Comparison of ENCODE assay signal across 22 mouse cellular contexts in genomic region chr12:91085967-91086366, GRCm38 (mm10).
DNase-seq lines count a peak whose midpoint lies in the region; ATAC-seq lines count a peak whose summit lies in the region.
"Had no signal": no experiment of that assay in that cellular context is flagged by ENCODE, and none has a peak within 500 bp of the region (broad histone marks: within the 10 kb centered on the region; RNA-seq: fewer than 3 reads in every experiment).

No protein-coding gene starts in this region.

- H3K9me3 ChIP-seq in hindbrain, embryonic 10.5 days = no peaks in the 10 kb centered on the region
- H3K9me3 ChIP-seq: forebrain, embryonic 10.5 days; G1E; heart, embryonic 15.5 days; stomach, embryonic 15.5 days had no signal

- H3K4me1 ChIP-seq in hindbrain, embryonic 10.5 days (replicated peaks) = no peaks in the 10 kb centered on the region
- H3K4me1 ChIP-seq: stomach, embryonic 15.5 days had no signal

- no peak overlapping the region for H3K4me3 ChIP-seq in hindbrain, embryonic 10.5 days
- H3K4me3 ChIP-seq: forebrain, embryonic 10.5 days; heart, embryonic 15.5 days; stomach, embryonic 15.5 days had no signal

- no peaks in the 10 kb centered on the region for H3K27me3 ChIP-seq in hindbrain, embryonic 10.5 days (ENCODE audit: insufficient read depth, poor library complexity, severe bottlenecking)
- H3K27me3 ChIP-seq: heart, embryonic 15.5 days; stomach, embryonic 15.5 days had no signal

- 92% methylated on average over 9 of the region's 9 CpGs for WGBS in hindbrain, embryonic 10.5 days

- no peak overlapping the region for H3K27ac ChIP-seq in hindbrain, embryonic 10.5 days
- H3K27ac ChIP-seq: forebrain, embryonic 10.5 days; heart, embryonic 15.5 days; hindbrain, postnatal 0 days; stomach, embryonic 15.5 days had no signal

- DNase-seq in cerebellum, adult 11-12 months = no peak
- DNase-seq in layer of hippocampus, postnatal 10 days (ENCODE audit: low spot score in 2 of 2) = peak; percentile 6 to 31
- DNase-seq in layer of hippocampus, adult 11-12 months (ENCODE audit: low spot score) = no peak
- DNase-seq in adrenal gland, postnatal 10 days = peak; percentile 48
- DNase-seq in hindbrain, embryonic 10.5 days (ENCODE audit: low spot score) = no peak
- no peak for DNase-seq in ovary, postnatal 36 days (ENCODE audit: low spot score)
- DNase-seq: cerebellum, adult 8-10 months; forebrain, postnatal 0 days; gastrocnemius, postnatal 10 days; heart, postnatal 4 days; kidney, postnatal 10 days; lung, adult 2 months; lung, postnatal 36 days; thymus, adult 18-20 months had no signal

- no peaks in the 10 kb centered on the region for H3K36me3 ChIP-seq in hindbrain, embryonic 10.5 days
- H3K36me3 ChIP-seq: forebrain, embryonic 10.5 days; heart, embryonic 15.5 days; stomach, embryonic 15.5 days had no signal

- 0 out of 2 replicates have a peak, but pooled peaks have one; percentile 34 for ATAC-seq in cerebellum, adult (ENCODE audit: insufficient number of reproducible peaks, low FRiP score, low TSS enrichment)
- 0 out of 2 replicates have a peak, but pooled peaks have one; percentile 33 for ATAC-seq in granulocyte monocyte progenitor cell, adult 5-6 weeks (replicated peaks; ENCODE audit: poor library complexity, severe bottlenecking)
- ATAC-seq: forebrain, postnatal 0 days; hindbrain, postnatal 0 days; intestine, postnatal 0 days had no signal

Comparison
In these comparisons a context has a peak if more than half of its experiments do, and no peak if none do; other contexts are left out.
1. DNase-seq: peak in layer of hippocampus, postnatal 10 days (2 of 2) and adrenal gland, postnatal 10 days (single experiment); none in cerebellum, adult 11-12 months (single experiment), layer of hippocampus, adult 11-12 months (single experiment), hindbrain, embryonic 10.5 days (single experiment) and ovary, postnatal 36 days (single experiment).